Mouse (Mus musculus) midbrain, embryonic 16.5 days (tissue): Measurements from ENCODE around the gene Wbp1. TPM values are rescaled to one million over a fixed set of nuclear protein-coding genes. Genes with fewer than 3 reads are reported as not detected.

Experiments
- ATAC-seq: fragments of 200-750 bp; cut with Nextera tagmentation; 2 replicates; pipeline ENCODE4 v1.8.0; 2017; ENCODE audit warnings: moderate TSS enrichment
- H3K27ac ChIP-seq: fragments of 300-500 bp; sonication (generic); 2 replicates; pipeline ENCODE4 v1.5.1; 2014; ENCODE audit warnings: mild to moderate bottlenecking, low read length, mixed read lengths
- H3K27me3 ChIP-seq: fragments of 300-500 bp; sonication (generic); 2 replicates; pipeline ENCODE4 v1.6.1; 2014; ENCODE audit warnings: low read depth, low read length, mixed read lengths; ENCODE audit not compliant: control insufficient read depth, insufficient read depth
- H3K36me3 ChIP-seq: fragments of 300-500 bp; sonication (generic); 2 replicates; pipeline ENCODE4 v1.6.1; 2014; ENCODE audit warnings: mild to moderate bottlenecking, low read length, moderate library complexity, mixed read lengths; ENCODE audit not compliant: control insufficient read depth, insufficient read depth
- H3K4me1 ChIP-seq: fragments of 300-500 bp; sonication (generic); 2 replicates; pipeline ENCODE4 v1.6.1; 2014; ENCODE audit warnings: mild to moderate bottlenecking, low read length, mixed read lengths; ENCODE audit not compliant: control insufficient read depth, insufficient read depth
- H3K4me2 ChIP-seq: fragments of 300-500 bp; sonication (generic); 2 replicates; pipeline ENCODE4 v1.6.1; 2014; ENCODE audit warnings: mild to moderate bottlenecking, low read length, mixed read lengths
- H3K4me3 ChIP-seq: fragments of 300-500 bp; sonication (generic); 2 replicates; pipeline ENCODE4 v1.5.1; 2014; ENCODE audit warnings: low read depth, mild to moderate bottlenecking, low read length, moderate library complexity, mixed read lengths
- H3K9ac ChIP-seq: fragments of 300-500 bp; sonication (generic); 2 replicates; pipeline ENCODE4 v1.6.1; 2014; ENCODE audit warnings: low read depth, low read length, mixed read lengths
- H3K9me3 ChIP-seq: fragments of 300-500 bp; sonication (generic); replicated peaks from 2 replicates; pipeline ENCODE4 v1.6.1; 2014; ENCODE audit warnings: mild to moderate bottlenecking, low read length, mixed read lengths; ENCODE audit not compliant: control insufficient read depth, poor library complexity, severe bottlenecking
- WGBS: fragments of 180-500 bp; shearing (Covaris S2); extraction: QIAGEN DNeasy Blood & Tissue Kit; methylation state at CpG from one replicate; pipeline ENCODE4 v1.1.7; 2014; 5-methylcytosine and 5-hydroxymethylcytosine counted together
- polyA plus RNA-seq: library from polyadenylated mRNA; unstranded; fragments of >200 nt; fragmentation: Nextera tagmentation; extraction: Ambion mirVana; gene quantifications from 2 replicates; pipeline ENCODE4 v1.2.1, GENCODE M21; 2015

Wbp1 gene
- polyA plus RNA-seq, 1 experiment from 2014 or later, result 148 TPM

GRCm38 (mm10) chr6:83101688-83102556 is 19.4 kb downstream of the Wbp1 start:
- H3K27me3 ChIP-seq, result peaks cover 3% of the 10 kb centered on the region; the same call in 1 of the 2 replicates
- H3K36me3 ChIP-seq, result no peaks in the 10 kb centered on the region
- H3K4me1 ChIP-seq, result peaks cover 16% of the 10 kb centered on the region
- peak; percentile 71 for ATAC-seq
- no peaks in the 10 kb centered on the region for H3K9me3 ChIP-seq
- peak overlapping the region; percentile 88 for H3K27ac ChIP-seq
- H3K4me2 ChIP-seq, result peak overlapping the region; percentile 98
- H3K9ac ChIP-seq, result peak overlapping the region; percentile 94
- H3K4me3 ChIP-seq, result peak overlapping the region; percentile 84
- WGBS, result under 1% methylated on average over 63 of the region's 74 CpGs

- H3K36me3 ChIP-seq, result no peaks in the 10 kb centered on the region
- no peaks in the 10 kb centered on the region for H3K9me3 ChIP-seq
- peak within 1 kb of the TSS; percentile 94 for H3K9ac ChIP-seq
- H3K27me3 ChIP-seq, result peaks cover 3% of the 10 kb centered on the region; the same call in 1 of the 2 replicates
- peak within 1 kb of the TSS; percentile 88 for H3K27ac ChIP-seq
- peak; percentile 90 for ATAC-seq
- H3K4me2 ChIP-seq, result peak within 1 kb of the TSS; percentile 98
- H3K4me3 ChIP-seq, result peak within 1 kb of the TSS; percentile 84
- peaks cover 16% of the 10 kb centered on the region for H3K4me1 ChIP-seq
- WGBS, result under 1% methylated on average over 25 of the region's 25 CpGs
These were observed 20.1 kb downstream of the Wbp1 start, which contains the start of the genes Ccdc142 and Gm42688 for GRCm38 (mm10) chr6:83101316-83101687. Gene Ccdc142 (plus strand): TSS chr6:83101601. Gene Gm42688 (plus strand): TSS chr6:83101617.

GRCm38 (mm10) chr6:83098411-83098810 is 22.9 kb downstream of the Wbp1 start:
- Histone ChIP-seq H3K36me3 (no peaks in the 10 kb centered on the region), H3K9ac (no peak overlapping the region), H3K27ac (no peak overlapping the region), H3K4me1 (peaks cover 14% of the 10 kb centered on the region), H3K4me2 (no peak overlapping the region), H3K4me3 (no peak overlapping the region), H3K9me3 (no peaks in the 10 kb centered on the region), H3K27me3 (peaks cover 7% of the 10 kb centered on the region; the same call in 1 of the 2 replicates)
- 73% methylated on average over 2 of the region's 2 CpGs for WGBS
- no peak for ATAC-seq

- no peak for ATAC-seq
- Histone ChIP-seq H3K27ac (no peak overlapping the region), H3K27me3 (peaks cover 8% of the 10 kb centered on the region), H3K9ac (no peak overlapping the region), H3K36me3 (no peaks in the 10 kb centered on the region), H3K4me1 (0 out of 2 replicates have a peak, but pooled peaks cover 3% of the 10 kb centered on the region), H3K4me3 (no peak overlapping the region), H3K4me2 (no peak overlapping the region), H3K9me3 (no peaks in the 10 kb centered on the region)
- 43% methylated on average over 6 of the region's 6 CpGs for WGBS
These were observed 25.4 kb downstream of the Wbp1 start for GRCm38 (mm10) chr6:83095968-83096367.

- peaks cover 33% of the 10 kb centered on the region for H3K27me3 ChIP-seq
- no peak overlapping the region for H3K4me2 ChIP-seq
These were observed 28.8 kb downstream of the Wbp1 start for GRCm38 (mm10) chr6:83092416-83093127.

DNA sequence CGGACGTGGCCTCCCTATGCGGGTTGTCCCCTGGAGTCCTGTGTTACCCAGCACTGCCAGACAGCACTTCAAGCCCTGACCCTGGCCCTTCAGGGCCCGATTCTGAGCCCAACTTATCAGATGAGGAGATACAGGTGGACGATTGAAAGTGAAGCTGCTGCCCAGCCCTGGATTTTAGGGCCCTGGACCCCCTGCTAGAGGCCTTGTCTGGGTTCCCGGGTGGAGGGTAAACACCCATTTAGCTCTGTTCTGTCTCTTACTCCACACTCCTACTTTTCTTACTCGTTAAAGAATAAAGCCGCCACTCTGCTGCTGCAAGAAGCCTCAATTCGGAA is 33.5 kb downstream of the Wbp1 start:
- Histone ChIP-seq H3K27ac (no peak overlapping the region), H3K36me3 (no peaks in the 10 kb centered on the region), H3K4me3 (peak overlapping the region; percentile 16), H3K4me1 (0 out of 2 replicates have a peak, but pooled peaks cover 3% of the 10 kb centered on the region), H3K9me3 (no peaks in the 10 kb centered on the region), H3K9ac (no peak overlapping the region), H3K4me2 (peak overlapping the region; percentile 28), H3K27me3 (peaks cover 72% of the 10 kb centered on the region)
- ATAC-seq, result no peak
- WGBS, result 5% methylated on average over 9 of the region's 9 CpGs

More at GRCm38 (mm10) chr6:83092416-83093127, 28.8 kb downstream of the Wbp1 start:
- H3K4me3 ChIP-seq, result no peak overlapping the region
- H3K4me1 ChIP-seq, result 0 out of 2 replicates have a peak, but pooled peaks cover under 1% of the 10 kb centered on the region
- no peak for ATAC-seq
- no peaks in the 10 kb centered on the region for H3K9me3 ChIP-seq
- no peak overlapping the region for H3K27ac ChIP-seq
- H3K36me3 ChIP-seq, result no peaks in the 10 kb centered on the region
- 40% methylated on average over 6 of the region's 6 CpGs for whole genome bisulfite sequencing
- H3K9ac ChIP-seq, result no peak overlapping the region

DNA sequence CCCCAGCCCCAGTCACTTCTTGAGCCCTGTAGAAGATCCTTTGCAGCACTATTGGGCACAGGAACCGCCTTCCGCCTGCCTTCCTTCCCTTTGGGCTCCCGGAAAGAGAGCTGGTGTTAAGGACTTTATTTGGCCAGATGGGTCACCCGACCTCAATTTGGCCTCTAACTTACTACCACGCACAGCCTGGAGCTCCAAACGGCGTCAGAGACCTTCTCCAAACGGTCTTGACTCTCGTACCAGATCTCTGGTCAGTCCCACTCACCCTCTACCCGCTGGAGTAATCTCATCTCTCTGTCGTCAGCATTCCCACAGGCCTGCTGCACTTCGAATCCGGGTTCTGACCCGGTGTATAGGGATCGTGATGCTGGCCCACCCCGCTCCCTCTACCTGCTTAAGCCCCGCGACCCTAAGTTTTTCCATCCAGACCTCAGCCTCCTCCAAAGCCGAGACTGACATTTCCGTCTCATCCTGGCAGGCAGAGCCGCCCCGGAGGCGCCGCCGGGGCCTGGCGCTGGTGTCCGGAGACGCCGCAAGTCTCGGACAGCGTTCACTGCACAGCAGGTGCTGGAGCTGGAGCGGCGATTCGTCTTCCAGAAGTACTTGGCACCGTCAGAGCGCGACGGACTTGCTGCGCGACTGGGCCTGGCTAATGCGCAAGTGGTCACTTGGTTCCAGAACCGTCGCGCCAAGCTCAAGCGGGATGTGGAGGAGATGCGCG is 34.0 kb downstream of the Wbp1 start:
- Histone ChIP-seq H3K4me1 (0 out of 2 replicates have a peak, but pooled peaks cover 3% of the 10 kb centered on the region), H3K4me2 (peak overlapping the region; percentile 28), H3K36me3 (no peaks in the 10 kb centered on the region), H3K27ac (no peak overlapping the region), H3K9ac (no peak overlapping the region), H3K27me3 (peaks cover 77% of the 10 kb centered on the region), H3K4me3 (peak overlapping the region; percentile 16), H3K9me3 (no peaks in the 10 kb centered on the region)
- no peak for ATAC-seq
- WGBS, result 1% methylated on average over 47 of the region's 47 CpGs

GRCm38 (mm10) chr6:83086121-83087035 is 35.0 kb downstream of the Wbp1 start, which contains the start of gene Lbx2:
Gene Lbx2 (plus strand): TSS chr6:83086367.
- no peak for ATAC-seq
- H3K4me1 ChIP-seq, result 0 out of 2 replicates have a peak, but pooled peaks cover 3% of the 10 kb centered on the region
- 4% methylated on average over 42 of the region's 42 CpGs for WGBS
- no peak within 1 kb of the TSS for H3K4me3 ChIP-seq
- H3K27me3 ChIP-seq, result peaks cover 82% of the 10 kb centered on the region
- no peak within 1 kb of the TSS for H3K27ac ChIP-seq
- no peak within 1 kb of the TSS for H3K9ac ChIP-seq
- 0 out of 2 replicates have a peak, but pooled peaks cover 4% of the 10 kb centered on the region for H3K36me3 ChIP-seq
- H3K4me2 ChIP-seq, result no peak within 1 kb of the TSS
- no peaks in the 10 kb centered on the region for H3K9me3 ChIP-seq
